Mouse (Mus musculus): ENCODE data around the gene Prss28.

The Prss28 gene

DNA sequence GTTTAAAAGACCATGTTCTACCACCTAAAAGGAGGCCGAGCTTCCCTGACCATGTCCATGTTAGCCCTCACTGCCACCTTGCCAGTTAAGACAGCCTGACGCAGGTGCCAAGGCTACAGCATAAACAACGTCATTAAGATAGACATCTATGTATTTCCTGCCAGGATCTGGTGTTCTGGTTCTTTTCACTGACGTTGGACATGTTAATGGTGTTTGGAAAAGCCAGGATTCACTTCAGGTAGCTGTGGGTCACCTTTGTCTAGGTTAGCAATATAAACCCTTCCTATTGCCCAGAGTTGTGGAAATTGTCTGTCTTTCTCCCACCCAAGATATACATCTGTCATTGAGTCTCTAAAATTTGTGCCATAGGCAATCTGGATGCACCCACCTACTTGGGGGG, at the start of gene Prss28:
TSS of gene Prss28 (plus strand) at position 301 of the 400 bp plus-strand sequence.
- in situ Hi-C loops (cut with MboI, MseI), result no loop called here

DNA sequence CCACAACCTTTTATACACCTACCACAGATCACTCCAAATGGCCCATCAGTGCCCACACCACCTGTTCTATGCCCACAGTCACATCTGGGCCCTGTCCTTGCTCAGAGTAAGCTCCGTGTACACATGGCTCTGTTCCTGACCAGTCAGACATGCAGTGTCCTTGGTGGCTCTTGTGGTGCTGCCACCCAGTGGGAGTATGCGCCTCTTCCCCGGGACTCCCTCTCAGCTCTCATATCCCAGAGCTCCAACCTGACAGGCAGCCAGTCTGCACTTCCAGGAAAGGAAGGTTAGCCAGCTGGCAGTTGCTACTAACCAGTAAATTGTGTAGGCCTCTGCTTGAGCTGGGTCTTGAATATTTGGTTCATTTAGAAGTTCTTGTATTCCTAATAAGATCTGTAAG, 44.0 kb upstream of the Prss28 start:
- in situ Hi-C loops (cut with MboI, MseI), result no loop called here

DNA sequence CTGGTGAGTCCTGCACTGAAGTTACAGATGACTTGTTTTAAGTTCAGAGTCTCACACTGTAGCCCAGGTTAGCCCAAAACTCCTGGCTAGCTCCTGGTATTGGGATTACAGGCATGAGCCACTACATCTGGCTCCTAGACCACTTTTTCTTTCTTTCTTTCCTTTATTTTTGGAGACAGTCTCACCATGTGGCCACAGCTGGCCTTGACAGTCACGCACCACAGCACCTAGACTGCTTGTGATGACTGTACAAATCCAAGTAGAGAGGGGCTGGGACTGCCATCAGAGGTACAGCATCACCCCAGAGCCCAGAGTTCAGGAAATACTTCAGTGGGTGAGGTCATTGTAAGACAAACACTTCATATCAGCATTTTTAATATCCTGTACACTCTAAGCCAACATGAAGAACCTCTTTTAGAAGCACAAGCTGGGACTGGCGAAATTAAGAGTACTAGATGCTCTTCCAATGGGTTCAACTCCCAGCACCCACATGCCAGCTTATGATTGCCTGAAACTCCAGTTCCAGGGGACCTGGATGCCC, 37.6 kb upstream of the Prss28 start:
- in situ Hi-C loops (cut with MboI, MseI), result loop anchor here (5.0 kb wide), 2 partner anchors 79 to 84 kb away; partner anchors contain the start of gene Unkl (in 1 of the 2)

DNA sequence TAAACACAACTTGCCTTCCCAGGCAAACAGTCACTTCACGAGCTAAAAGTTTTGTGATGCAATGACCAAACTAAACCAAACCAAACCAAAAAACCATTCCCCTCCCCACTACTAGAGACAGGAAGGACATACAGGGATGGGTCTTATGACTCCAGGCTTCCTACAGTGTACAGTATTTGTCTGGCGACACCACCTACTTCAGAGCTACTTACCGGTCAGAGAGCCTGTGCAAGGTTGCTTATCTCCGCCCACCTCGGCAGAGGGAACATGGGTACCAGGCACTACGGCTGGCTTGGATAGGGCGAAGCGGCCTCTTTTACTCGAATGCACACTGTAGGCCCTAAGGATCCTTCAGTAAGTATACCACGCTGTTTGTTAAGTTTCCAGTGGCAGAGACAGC, 36.1 kb upstream of the Prss28 start:
- in situ Hi-C loops (cut with MboI, MseI), result loop anchor here (5.0 kb wide), 2 partner anchors 80 to 85 kb away; partner anchors contain the start of gene Unkl (in 1 of the 2)

DNA sequence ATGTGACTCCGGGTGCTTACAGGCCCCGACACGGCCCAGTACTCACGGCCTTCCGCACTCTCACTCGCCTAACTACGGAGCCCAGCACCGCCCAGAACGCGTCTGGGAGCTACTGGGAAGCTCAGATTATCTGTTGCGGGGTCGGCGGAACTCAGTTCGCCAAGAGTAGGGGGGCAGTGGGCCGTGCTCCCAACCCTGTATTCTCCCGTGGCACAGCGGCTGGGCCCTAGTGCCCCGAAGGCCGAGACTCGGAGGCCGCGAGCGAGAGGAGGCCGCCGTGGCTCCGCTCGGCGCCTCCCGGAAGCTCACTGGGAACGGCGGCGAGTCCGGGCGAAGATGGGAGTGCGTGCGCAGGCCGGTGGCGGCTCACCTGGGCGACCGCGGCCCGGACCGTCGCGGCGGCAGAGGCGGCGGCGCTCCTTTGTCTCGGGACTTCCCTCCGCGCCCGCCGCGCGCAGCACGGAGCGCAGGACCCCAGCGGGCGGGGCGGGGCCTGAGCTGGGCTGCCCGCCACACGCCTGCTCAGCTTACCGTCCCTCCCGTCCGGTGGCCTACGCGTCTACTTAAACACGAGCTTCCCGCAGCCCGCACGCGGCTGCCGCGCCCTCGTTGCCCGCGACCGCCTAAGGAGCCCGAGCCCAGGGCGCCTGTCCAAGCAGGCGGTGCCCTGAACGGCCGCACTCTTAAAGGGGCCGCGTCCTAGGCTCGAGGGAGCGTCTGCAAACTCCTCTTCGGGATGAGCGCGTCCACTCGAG, 35.3 kb upstream of the Prss28 start:
- in situ Hi-C loops (cut with MboI, MseI), result loop anchor here (5.0 kb wide), 2 partner anchors 81 to 86 kb away; partner anchors contain the start of gene Unkl (in 1 of the 2)

DNA sequence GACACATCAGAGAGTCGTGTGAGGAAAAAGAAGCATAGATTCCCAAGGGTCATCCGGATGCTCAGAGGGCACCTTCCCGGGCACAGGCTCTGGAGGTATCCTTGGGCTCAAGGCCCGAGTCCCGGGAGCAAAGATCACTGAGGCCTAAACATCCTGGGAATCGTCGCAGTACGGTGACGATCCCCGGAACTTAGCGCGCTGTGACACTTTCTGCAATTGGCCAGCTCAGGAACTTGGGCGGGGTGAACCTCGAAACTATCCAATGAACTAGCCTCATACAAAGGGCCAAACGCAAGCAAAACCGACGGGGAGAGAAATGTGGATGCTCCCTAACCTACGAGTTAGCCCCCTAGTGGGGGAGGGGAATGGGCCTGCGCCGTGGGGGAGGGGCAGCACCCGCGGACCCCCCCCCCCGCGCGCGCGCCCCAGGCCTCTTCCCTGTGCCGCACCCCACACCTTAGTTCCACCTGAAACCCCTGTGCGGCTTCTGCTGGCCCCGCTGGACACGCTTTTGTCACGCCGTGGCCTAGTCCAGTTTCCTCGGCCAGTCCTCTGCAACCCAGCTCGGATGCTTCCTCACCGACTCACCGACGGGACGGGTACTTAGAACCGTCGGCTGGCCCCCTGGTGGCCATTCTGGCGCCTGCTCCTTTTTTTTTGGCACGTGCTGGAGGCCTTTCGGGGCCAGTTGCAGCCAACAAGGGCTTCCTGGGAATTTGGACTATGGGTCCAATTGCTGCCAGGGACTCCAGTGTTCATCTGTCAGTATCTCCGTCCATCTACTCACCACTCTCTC, 34.5 kb upstream of the Prss28 start:
- in situ Hi-C loops (cut with MboI, MseI), result loop anchor here (5.0 kb wide), 2 partner anchors 82 to 87 kb away; partner anchors contain the start of gene Unkl (in 1 of the 2)

DNA sequence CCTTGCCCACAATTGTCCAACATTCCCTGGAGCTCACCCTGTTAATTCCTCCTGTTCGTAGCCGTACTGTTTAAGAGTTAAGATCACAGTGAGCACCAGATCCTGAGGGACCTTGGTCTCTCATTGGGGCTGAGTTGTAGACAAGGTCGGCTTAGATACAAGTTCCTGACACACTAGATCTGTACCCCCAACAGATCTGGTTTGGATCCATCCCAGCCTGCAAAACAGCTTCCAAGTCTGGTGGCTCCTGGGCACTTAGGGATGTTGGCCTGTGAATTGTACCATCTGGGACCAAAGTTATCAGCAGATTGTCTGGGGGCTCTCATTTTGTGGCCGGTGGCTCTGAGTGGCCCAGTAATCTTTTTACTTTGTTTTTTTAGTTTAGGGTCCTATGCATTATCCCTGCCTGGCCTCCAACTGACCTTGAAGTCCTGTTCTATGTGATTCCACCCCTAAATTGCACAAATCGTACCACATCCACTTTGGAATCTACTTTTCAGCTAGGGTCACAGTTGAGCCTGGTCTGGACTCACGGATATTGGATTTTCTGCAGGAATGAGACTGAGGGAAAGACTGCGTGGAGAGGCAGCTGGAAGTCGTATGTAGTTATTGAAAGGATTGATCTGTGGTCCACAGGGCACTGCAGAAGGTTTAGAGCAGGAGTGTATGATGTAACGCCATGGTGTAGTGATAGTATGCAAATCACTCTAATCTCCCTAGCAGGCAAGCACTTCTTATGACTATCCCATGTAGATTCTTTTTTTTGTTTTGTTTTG, 33.7 kb upstream of the Prss28 start, which contains the start of gene Ube2i:
TSS of gene Ube2i (minus strand) at position 52 of the 776 bp plus-strand sequence.
- in situ Hi-C loops (cut with MboI, MseI), result loop anchor here (5.0 kb wide), 2 partner anchors 82 to 87 kb away; partner anchors contain the start of gene Unkl (in 1 of the 2)

DNA sequence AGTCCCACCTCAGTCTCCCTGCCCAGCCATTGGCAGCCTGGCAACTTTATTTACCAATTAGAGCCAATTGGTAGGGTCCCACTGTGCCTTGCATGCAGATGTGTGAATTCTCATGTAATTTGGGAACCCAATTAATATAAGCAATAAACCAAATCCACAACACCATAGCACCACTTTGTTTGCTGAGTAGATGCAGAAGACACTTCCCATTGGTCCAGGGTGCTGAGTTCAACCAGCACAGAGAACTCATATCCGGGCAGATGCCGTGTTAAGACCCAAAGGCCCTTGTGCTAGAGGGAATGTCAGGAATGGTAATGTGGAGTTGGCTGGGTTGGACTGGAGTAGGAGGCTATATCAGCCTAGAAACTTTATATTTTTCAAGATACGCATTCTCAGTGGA, 32.6 kb upstream of the Prss28 start:
- in situ Hi-C loops (cut with MboI, MseI), result no loop called here

DNA sequence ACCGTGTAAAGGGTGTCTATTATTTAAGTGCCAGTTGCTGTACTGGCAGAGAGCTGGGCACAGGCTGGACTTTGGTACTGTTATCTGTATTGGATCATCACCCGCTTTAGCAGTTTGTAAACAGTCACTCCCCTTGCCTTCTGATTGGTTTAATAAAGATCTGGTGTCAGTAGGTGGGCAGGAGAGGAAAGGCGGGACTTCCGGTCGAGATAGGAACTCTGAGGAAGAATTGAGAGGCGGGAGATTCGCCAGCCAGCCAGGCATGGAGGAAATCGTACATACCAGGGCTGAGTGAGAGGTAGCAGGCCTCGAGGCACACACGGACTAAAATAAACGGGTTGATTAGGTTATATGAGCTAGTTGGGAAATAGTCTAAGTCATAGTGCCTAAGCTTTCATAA, 26.3 kb upstream of the Prss28 start:
- in situ Hi-C loops (cut with MboI, MseI), result loop anchor here (5.0 to 10.0 kb wide), 2 partner anchors 160 to 1123 kb away; partner anchors contain the start of gene Ptx4 (in 2 of the 2)

DNA sequence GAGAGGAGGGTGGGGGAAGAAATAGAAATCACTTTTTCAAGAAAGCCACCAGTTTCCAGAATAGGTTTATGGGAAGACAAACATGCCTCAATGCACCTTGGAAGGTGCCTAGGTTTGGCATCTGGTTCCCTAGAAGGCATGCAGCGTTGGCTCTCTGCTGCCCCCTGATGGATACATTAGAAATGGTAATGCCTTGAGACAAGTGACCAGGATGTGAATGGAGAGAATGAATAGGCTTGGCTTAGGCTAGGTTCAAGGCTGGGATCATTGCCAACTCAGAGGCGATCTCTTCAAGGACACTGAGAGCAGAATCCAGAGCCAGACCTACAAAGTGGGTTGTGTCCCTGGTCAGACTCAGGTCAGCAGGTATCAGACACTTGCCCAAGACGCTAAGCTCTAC, 23.4 kb upstream of the Prss28 start:
- in situ Hi-C loops (cut with MboI, MseI), result loop anchor here in 1 of 2 experiments (10.0 kb wide), 1 partner anchor 1120 kb away; no protein-coding TSS in a partner anchor

DNA sequence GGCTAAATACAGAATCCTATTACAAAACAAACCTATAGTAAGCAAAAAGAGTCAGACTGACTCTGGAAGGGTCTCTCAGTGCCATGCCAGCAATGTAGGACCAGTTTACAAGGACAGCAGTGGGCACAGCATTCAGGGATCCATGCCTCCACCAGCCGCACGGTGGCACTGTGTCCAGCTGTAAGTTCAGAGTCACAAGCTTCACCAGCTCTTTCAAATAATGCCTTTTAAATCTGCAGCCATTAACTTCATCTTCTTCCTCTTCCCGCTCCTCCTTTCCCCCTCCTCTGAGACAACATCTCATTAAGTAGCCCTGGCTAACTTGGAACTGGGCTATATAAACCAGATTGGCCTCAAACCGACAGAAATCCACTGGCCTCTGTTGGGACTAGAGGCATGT, 19.6 kb upstream of the Prss28 start:
- in situ Hi-C loops (cut with MboI, MseI), result loop anchor here in 1 of 2 experiments (10.0 kb wide), 1 partner anchor 1116 kb away; no protein-coding TSS in a partner anchor

DNA sequence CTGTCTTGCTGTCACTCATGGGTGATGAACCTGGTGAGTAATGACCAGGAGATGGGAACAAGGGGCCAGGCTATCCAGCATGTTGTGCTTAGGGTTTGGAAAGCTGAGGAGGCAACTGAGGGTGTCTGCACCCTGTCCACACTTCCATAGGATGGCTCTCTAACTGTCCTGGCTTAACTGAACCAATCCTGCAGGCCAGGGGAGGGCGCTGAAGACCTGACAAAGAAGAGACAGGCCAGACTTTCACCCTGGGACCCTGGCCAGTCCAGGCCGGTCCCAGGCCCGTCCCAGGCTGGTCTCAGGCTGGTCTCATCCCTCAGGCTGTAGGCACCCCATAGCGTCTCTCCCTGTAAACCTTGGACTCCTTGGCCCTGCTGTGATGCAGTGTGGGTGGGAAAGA, 18.0 kb upstream of the Prss28 start:
- in situ Hi-C loops (cut with MboI, MseI), result no loop called here

DNA sequence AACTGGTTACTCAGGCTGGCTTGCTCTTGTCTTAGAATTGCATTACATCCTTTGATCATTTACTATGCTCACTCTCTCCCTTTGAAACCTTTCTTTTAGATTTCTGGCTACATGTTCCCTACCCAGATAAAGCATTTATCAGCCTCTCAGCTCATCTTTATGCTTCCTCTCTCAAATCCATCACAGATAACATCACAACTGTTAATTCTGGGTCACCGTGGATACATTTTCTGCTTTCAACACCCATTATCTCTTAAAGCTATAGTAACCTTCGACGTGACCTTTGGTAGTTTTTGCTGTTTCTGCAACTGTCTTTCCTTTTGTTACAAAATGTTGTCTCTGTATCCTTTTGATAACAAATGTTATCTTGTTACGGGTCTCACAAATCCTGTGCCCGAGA, 15.0 kb upstream of the Prss28 start:
- in situ Hi-C loops (cut with MboI, MseI), result no loop called here

DNA sequence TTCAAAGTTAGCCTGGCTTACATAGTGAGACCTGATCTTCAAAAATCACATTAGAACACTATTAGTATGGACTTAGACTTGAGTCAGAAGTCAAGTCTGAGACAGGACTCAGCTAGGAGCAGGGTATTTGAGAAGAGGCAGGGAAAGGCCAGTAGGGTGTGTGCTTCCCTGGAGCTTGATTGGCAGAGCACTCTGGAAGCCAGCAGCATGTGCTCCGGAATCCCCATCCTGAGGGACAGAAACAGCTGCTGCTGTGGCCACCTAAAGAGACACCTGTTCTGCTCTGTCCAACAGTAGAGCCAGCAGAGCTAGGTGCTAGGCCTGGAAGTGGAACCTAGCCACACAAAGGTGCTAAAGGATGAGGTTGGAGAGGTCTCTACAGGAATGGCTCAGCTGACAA, 14.3 kb upstream of the Prss28 start:
- in situ Hi-C loops (cut with MboI, MseI), result no loop called here

DNA sequence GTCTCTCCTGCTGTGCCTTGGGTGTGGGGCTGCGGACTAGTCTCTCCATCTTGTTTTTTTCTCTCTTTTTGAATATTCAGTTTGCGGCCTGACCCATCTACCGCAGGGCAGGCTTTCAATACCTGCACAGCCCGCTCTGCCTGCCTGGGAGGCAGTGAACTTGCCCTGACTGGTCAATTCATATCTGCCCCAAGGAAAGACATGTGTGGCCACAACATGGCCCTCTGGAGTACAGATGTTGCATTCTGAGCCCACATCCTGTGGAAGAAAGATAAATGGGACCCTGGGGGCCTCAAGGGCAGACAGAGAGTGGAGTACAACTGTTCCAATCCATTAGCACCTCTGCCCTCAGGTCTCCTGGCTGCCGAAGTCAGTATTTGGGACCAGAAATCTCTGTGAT, 10.4 kb upstream of the Prss28 start, which contains the start of gene Prss34:
TSS of gene Prss34 (plus strand) at position 301 of the 400 bp plus-strand sequence.
- in situ Hi-C loops (cut with MboI, MseI), result loop anchor here in 1 of 2 experiments (5.0 kb wide), 1 partner anchor 49 kb away; the partner anchor contains the start of gene Tpsab1

DNA sequence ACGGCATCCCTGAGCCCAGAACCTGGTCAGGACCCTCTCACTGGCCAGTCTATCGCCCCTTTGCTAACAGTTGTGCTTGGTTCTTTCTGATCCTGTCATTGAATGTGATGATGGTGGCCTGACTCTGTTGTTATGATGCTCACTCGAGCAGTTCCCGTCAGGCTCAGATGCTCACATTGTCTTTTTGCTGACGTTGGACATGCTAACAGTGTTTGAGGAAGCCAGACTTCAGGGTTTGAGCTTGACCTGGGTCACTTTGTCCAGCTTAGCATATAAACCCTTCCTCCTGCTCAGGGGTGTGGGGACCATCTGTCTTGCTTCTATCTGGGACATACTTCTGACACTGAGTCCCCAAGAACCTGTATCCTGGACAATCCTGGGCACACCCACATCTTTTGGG, 9.9 kb downstream of the Prss28 start, which contains the start of gene Prss29:
TSS of gene Prss29 (plus strand) at position 301 of the 400 bp plus-strand sequence.
- in situ Hi-C loops (cut with MboI, MseI), result no loop called here

DNA sequence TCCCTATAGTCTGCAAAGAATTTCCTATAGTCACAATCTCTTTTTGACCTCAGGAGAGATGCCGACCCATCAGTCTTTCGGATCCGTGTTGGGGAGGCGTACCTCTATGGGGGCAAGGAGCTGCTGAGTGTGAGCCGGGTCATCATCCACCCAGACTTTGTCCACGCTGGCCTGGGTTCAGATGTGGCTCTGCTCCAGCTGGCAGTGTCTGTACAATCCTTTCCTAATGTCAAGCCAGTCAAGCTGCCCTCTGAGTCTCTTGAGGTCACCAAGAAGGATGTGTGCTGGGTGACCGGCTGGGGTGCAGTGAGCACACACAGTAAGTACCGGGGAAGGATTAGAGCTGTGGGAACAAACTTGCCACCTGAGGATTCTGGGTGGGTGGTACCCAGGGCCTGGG, 12.4 kb downstream of the Prss28 start:
- in situ Hi-C loops (cut with MboI, MseI), result no loop called here

DNA sequence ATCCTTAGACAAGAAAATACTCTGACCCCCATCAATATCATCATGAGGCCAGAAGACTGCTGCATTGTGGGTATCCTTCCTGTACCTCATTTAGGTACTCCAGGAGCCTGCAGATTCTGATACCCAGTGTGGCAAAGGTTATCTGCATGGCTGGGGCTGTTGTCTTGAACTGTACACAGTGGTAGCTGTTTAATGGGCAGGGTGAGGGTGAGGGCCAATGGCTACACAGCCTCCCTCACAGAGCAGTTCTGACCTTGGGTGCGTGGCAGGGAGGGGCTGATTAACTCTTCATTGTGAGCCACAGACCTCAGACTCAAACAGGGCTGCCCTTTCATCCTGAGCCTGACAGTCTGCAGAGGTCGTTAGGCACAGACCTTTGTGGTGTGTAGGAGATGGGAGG, 14.5 kb downstream of the Prss28 start:
- in situ Hi-C loops (cut with MboI, MseI), result no loop called here

DNA sequence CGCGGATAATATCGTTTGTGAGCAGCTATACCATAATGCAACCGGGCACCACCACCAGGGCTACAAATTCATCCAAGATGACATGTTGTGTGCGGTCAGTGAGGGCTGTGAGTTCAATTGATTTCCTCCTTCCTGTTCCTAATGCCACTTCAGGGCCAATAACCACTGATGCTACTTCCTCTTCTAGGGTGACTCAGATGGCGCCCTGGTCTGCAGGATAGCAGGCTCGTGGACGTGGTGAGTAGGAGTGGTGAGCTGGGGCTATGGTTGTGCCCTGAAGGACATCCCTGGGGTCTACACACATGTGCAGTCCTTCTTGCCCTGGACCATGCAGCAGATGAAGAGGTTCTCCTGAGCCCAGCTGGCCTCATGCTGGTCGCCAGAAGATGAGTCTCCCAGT, 23.9 kb downstream of the Prss28 start:
- in situ Hi-C loops (cut with MboI, MseI), result no loop called here

DNA sequence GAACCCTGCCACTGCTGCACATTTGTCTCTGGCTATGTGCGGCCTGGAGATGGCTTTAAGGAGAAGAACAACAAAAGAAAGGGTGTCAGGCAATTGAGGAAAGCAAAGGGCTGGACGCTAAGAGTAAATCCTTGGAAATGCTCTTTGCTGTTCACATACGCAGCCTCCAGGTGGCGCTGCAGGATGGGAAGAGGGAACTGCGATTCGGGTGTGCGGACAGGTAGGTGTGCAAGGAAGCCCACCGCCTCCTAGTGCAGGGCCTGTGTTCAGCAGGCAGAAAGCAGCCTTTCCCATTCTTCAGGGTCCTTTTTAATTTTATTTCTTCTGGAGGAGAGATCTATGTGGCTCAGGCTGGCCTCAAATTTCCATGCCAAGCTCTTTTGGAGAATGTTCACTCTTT, 25.5 kb downstream of the Prss28 start:
- in situ Hi-C loops (cut with MboI, MseI), result no loop called here

DNA sequence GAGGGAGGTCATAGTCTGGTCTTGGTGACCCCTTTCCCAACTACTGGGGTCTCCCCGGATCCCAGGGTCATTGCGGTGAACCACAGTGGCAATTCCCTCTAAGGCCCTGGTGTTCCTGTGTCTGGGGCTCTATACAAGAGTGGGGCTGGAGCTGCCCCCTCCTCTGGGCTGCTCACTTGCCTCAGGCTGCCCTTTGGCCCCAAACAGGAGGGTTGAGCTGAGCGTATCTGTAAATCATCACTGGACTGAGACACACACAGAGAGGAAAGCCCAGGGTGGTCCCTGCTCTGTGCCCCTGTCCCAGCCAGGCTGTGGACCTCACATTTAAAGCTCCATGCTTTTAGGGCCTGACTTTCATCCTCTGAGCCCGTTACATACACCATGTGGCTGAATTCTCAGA, 29.8 kb downstream of the Prss28 start:
- in situ Hi-C loops (cut with MboI, MseI), result no loop called here
